Mouse (Mus musculus) layer of hippocampus, adult 9-11 months (tissue): ENCODE data around the gene Fam76a.
A peak's percentile ranks its signal among the peaks of the same experiment; 100 is the strongest.

ENCODE experiments used
- DNase-seq: peaks from one replicate; pipeline ENCODE4 v3.0.0; 2022

The Fam76a gene

GRCm38 (mm10) chr4:132922558-132923008 lies at the start of gene Fam76a:
Gene Fam76a (minus strand): TSS chr4:132922558.
- DNase-seq: peak; percentile 100

- no peak for DNase-seq
These were observed 49.7 kb upstream of the Fam76a start for GRCm38 (mm10) chr4:132972101-132972500.

- DNase-seq: no peak
These were observed 49.2 kb upstream of the Fam76a start for GRCm38 (mm10) chr4:132971601-132972000.

GRCm38 (mm10) chr4:132968105-132968938 lies 46.0 kb upstream of the Fam76a start:
- no peak for DNase-seq

GRCm38 (mm10) chr4:132964473-132964872 lies 42.1 kb upstream of the Fam76a start:
- no peak for DNase-seq

GRCm38 (mm10) chr4:132964064-132964463 lies 41.7 kb upstream of the Fam76a start:
- DNase-seq: no peak

- no peak for DNase-seq
These were observed 41.1 kb upstream of the Fam76a start for GRCm38 (mm10) chr4:132963436-132963835.

- no peak for DNase-seq
These were observed 40.3 kb upstream of the Fam76a start for GRCm38 (mm10) chr4:132962628-132963027.

- no peak for DNase-seq
These were observed 39.5 kb upstream of the Fam76a start for GRCm38 (mm10) chr4:132961866-132962265.

GRCm38 (mm10) chr4:132960864-132961639 lies 38.7 kb upstream of the Fam76a start:
- peak; percentile 69 for DNase-seq

- DNase-seq: no peak
These were observed 38.0 kb upstream of the Fam76a start for GRCm38 (mm10) chr4:132960313-132960712.

GRCm38 (mm10) chr4:132959679-132960045 lies 37.3 kb upstream of the Fam76a start:
- DNase-seq: no peak

- no peak for DNase-seq
These were observed 36.7 kb upstream of the Fam76a start for GRCm38 (mm10) chr4:132958741-132959678.

GRCm38 (mm10) chr4:132955395-132955791 lies 33.0 kb upstream of the Fam76a start:
- no peak for DNase-seq

GRCm38 (mm10) chr4:132954530-132955394 lies 32.4 kb upstream of the Fam76a start:
- DNase-seq: no peak

- no peak for DNase-seq
These were observed 28.6 kb upstream of the Fam76a start for GRCm38 (mm10) chr4:132950999-132951398.

GRCm38 (mm10) chr4:132949882-132950532 lies 27.6 kb upstream of the Fam76a start:
- DNase-seq: no peak

GRCm38 (mm10) chr4:132946047-132947001 lies 24.0 kb upstream of the Fam76a start:
- peak; percentile 60 for DNase-seq

- peak; percentile 80 for DNase-seq
These were observed 23.1 kb upstream of the Fam76a start for GRCm38 (mm10) chr4:132945261-132946046.
